13 mouse cellular contexts compared by ENCODE assay signal in genomic region chr13:115132435-115132834, GRCm38 (mm10). TPM values are rescaled to one million over a fixed set of nuclear protein-coding genes. Genes with fewer than 3 reads are reported as not detected.
DNase-seq lines count a peak whose midpoint lies in the region; ATAC-seq and TF ChIP-seq lines count a peak whose summit lies in the region.
"Had no signal": no experiment of that assay in that cellular context is flagged by ENCODE, and none has a peak within 500 bp of the region (broad histone marks: within the 10 kb centered on the region; RNA-seq: fewer than 3 reads in every experiment).

No protein-coding gene starts in this region.

- 11% methylated on average over 5 of the region's 5 CpGs for WGBS in lung, embryonic 16.5 days
- 13% methylated on average over 5 of the region's 5 CpGs for WGBS in lung, adult 2 months
- 9% methylated on average over 5 of the region's 5 CpGs for WGBS in kidney, adult 2 months

- H3K4me2 ChIP-seq in lung, embryonic 16.5 days (ENCODE audit: low read depth, low read length) = no peak overlapping the region
- H3K4me2 ChIP-seq: midbrain, embryonic 15.5 days had no signal

- DNase-seq in adrenal gland, postnatal 10 days = peak; percentile 3
- no peak for DNase-seq in adrenal gland, postnatal 25 days
- DNase-seq in lung, adult 2 months = no peak
- peak; percentile 80 for DNase-seq in kidney, adult 2 months
- peak; percentile 1 for DNase-seq in mesoderm, embryonic 11.5 days (ENCODE audit: low read depth, low spot score)
- DNase-seq in yolk sac, embryonic 10.5 days (ENCODE audit: low spot score) = no peak
- DNase-seq: adrenal gland, postnatal 14 days; cerebellum, adult 2 months; thymus, adult 2 months had no signal

- ATAC-seq in lung, embryonic 16.5 days (ENCODE audit: low read depth) = peak; percentile 61
- no peak for ATAC-seq in activated CD4-positive, CD25-positive, alpha-beta regulatory T cell, adult 4 months
- ATAC-seq: midbrain, embryonic 15.5 days had no signal

- no peaks in the 10 kb centered on the region for H3K36me3 ChIP-seq in lung, embryonic 16.5 days (ENCODE audit: control insufficient read depth, insufficient read depth, low read length)
- no peaks in the 10 kb centered on the region for H3K36me3 ChIP-seq in kidney, adult 2 months (ENCODE audit: control insufficient read depth, insufficient read depth, low read length)
- H3K36me3 ChIP-seq: midbrain, embryonic 15.5 days had no signal

- no peak overlapping the region for H3K4me3 ChIP-seq in lung, embryonic 16.5 days (ENCODE audit: low read length)
- H3K4me3 ChIP-seq in lung, adult 2 months (replicated peaks; ENCODE audit: extremely low read depth, low read depth, low read length) = no peak overlapping the region
- H3K4me3 ChIP-seq in kidney, adult 2 months (ENCODE audit: insufficient read depth, low read depth, low read length) = no peak overlapping the region
- H3K4me3 ChIP-seq: erythroblast, embryonic 14.5 days; midbrain, embryonic 15.5 days had no signal

- H3K27me3 ChIP-seq in lung, embryonic 16.5 days (ENCODE audit: control insufficient read depth, insufficient read depth, low read depth, low read length) = no peaks in the 10 kb centered on the region
- no peaks in the 10 kb centered on the region for H3K27me3 ChIP-seq in kidney, adult 2 months (replicated peaks; ENCODE audit: control insufficient read depth, insufficient read depth, low read length)
- H3K27me3 ChIP-seq: midbrain, embryonic 15.5 days had no signal

- no peak for TF ChIP-seq CTCF in lung, adult 2 months (IDR thresholded peaks at IDR 0.05; ENCODE audit: insufficient read depth, low read length)
- TF ChIP-seq CTCF in kidney, adult 2 months (conservative IDR thresholded peaks at IDR 0.05; ENCODE audit: insufficient read depth, insufficient read length, low read depth, low read length) = no peak

- 0 out of 2 replicates have a peak, but pooled peaks cover 6% of the 10 kb centered on the region for H3K4me1 ChIP-seq in lung, embryonic 16.5 days (replicated peaks; ENCODE audit: control insufficient read depth, insufficient read depth, low read length)
- H3K4me1 ChIP-seq in lung, adult 2 months (ENCODE audit: control insufficient read depth, insufficient read depth, low read length) = peaks cover 9% of the 10 kb centered on the region
- 0 out of 2 replicates have a peak, but pooled peaks cover 2% of the 10 kb centered on the region for H3K4me1 ChIP-seq in kidney, adult 2 months (ENCODE audit: control insufficient read depth, insufficient read depth, low read length)
- H3K4me1 ChIP-seq: midbrain, embryonic 15.5 days had no signal

- H3K9ac ChIP-seq in lung, embryonic 16.5 days (ENCODE audit: low read length) = no peak overlapping the region
- H3K9ac ChIP-seq: midbrain, embryonic 15.5 days had no signal

- no peak overlapping the region for H3K27ac ChIP-seq in lung, embryonic 16.5 days (ENCODE audit: low read length)
- H3K27ac ChIP-seq in kidney, adult 2 months (ENCODE audit: insufficient read depth, low read depth, low read length) = peak overlapping the region; percentile 91
- H3K27ac ChIP-seq: midbrain, embryonic 15.5 days had no signal

- no peak for TF ChIP-seq POLR2A in lung, adult 2 months (IDR thresholded peaks at IDR 0.05; ENCODE audit: borderline replicate concordance, extremely low read depth, low read depth, low read length)
- TF ChIP-seq POLR2A in kidney, adult 2 months (IDR thresholded peaks at IDR 0.05; ENCODE audit: low read depth, low read length) = no peak

- no peaks in the 10 kb centered on the region for H3K9me3 ChIP-seq in lung, embryonic 16.5 days (ENCODE audit: control insufficient read depth, low read length)
- H3K9me3 ChIP-seq: midbrain, embryonic 15.5 days had no signal

RNA-seq across cellular contexts. Expression of gene Itga1, which starts 30.7 kb away (rescaled TPM):
- total RNA-seq in adrenal gland, postnatal 10 days (2021) = 10 to 100 TPM; 42.4 to 59.2 TPM
- total RNA-seq in adrenal gland, postnatal 25 days (2021) = 28.1 and 28.9 TPM in 2 replicates
- 36.9 and 37.4 TPM in 2 replicates for polyA plus RNA-seq in lung, embryonic 16.5 days (2015; fragmentation: Nextera tagmentation; extraction: Ambion mirVana)
- polyA plus RNA-seq in lung, adult 2 months (2012; rRNA removed) = 24.0 and 36.1 TPM in 2 replicates
- 16.5 and 17.9 TPM in 2 replicates for polyA plus RNA-seq in kidney, adult 2 months (2012; rRNA removed)
- polyA plus RNA-seq in activated CD4-positive, CD25-positive, alpha-beta regulatory T cell, adult 4 months (2017; shearing (Covaris generic)) = under 1 TPM; 0.68 to 0.87 TPM
- polyA plus RNA-seq: erythroblast, embryonic 14.5 days had no signal

RNA-seq across cellular contexts. Expression of gene Gm49395, which starts 30.7 kb away (rescaled TPM):
- 10 to 100 TPM; 10.8 to 13.2 TPM for total RNA-seq in adrenal gland, postnatal 10 days (2021)
- total RNA-seq in adrenal gland, postnatal 25 days (2021) = 3.4 and 7.3 TPM in 2 replicates
- polyA plus RNA-seq in lung, embryonic 16.5 days (2015; fragmentation: Nextera tagmentation; extraction: Ambion mirVana) = 6.5 and 7.6 TPM in 2 replicates
- 21.5 and 30.5 TPM in 2 replicates for polyA plus RNA-seq in lung, adult 2 months (2012; rRNA removed)
- 3.8 and 7.4 TPM in 2 replicates for polyA plus RNA-seq in kidney, adult 2 months (2012; rRNA removed)
- under 1 TPM in 1 of 2 experiments, not detected in 1; 0.60 TPM for polyA plus RNA-seq in activated CD4-positive, CD25-positive, alpha-beta regulatory T cell, adult 4 months (2017; shearing (Covaris generic))

RNA-seq across cellular contexts. Expression of gene Pelo, which starts 42.4 kb away (rescaled TPM):
- total RNA-seq in adrenal gland, postnatal 10 days (2021) = 10 to 100 TPM; 21.8 to 25.0 TPM
- 22.2 and 27.6 TPM in 2 replicates for total RNA-seq in adrenal gland, postnatal 25 days (2021)
- polyA plus RNA-seq in lung, embryonic 16.5 days (2015; fragmentation: Nextera tagmentation; extraction: Ambion mirVana) = 4.4 and 5.0 TPM in 2 replicates
- 30.2 and 32.9 TPM in 2 replicates for polyA plus RNA-seq in lung, adult 2 months (2012; rRNA removed)
- polyA plus RNA-seq in kidney, adult 2 months (2012; rRNA removed) = 29.0 and 32.3 TPM in 2 replicates
- polyA plus RNA-seq in activated CD4-positive, CD25-positive, alpha-beta regulatory T cell, adult 4 months (2017; shearing (Covaris generic)) = 1 to 10 TPM; 2.6 to 2.8 TPM

Comparison
In these comparisons a context has a peak if more than half of its experiments do, and no peak if none do; other contexts are left out.
1. DNase-seq: peak in adrenal gland, postnatal 10 days (single experiment), kidney, adult 2 months (single experiment) and mesoderm, embryonic 11.5 days (single experiment); none in adrenal gland, postnatal 25 days (single experiment), lung, adult 2 months (single experiment) and yolk sac, embryonic 10.5 days (single experiment).